Mouse (Mus musculus): ENCODE data around the gene Idh3b. TPM values are rescaled to one million over a fixed set of nuclear protein-coding genes. Genes with fewer than 3 reads are reported as not detected.

Idh3b gene
- polyA plus RNA-seq, 1 experiment from 2014 or later = 116 TPM

DNA sequence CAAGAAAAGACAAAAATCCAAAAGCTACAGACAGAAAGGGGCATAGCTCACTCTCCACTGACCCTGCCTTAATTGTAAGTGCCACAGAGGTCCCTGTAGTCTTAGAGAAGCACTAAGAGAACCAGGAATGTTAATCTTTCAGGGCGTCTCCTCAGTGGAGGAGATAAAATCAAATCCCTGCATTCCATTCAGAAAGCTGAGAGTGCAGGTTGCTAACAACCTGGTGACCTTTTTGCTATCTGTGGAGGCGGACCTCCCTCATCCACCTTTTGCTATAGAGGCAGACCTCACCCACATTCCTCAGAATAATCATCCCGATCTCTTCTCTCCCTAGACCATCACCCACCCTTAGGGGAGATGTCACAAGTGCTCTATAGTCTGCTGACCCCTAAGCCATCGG lies 4.7 kb upstream of the Idh3b start:
- TF ChIP-seq EP300 (IDR thresholded peaks at IDR 0.05; ENCODE audit: low read depth) = no peak
- TF ChIP-seq CTCF (IDR thresholded peaks at IDR 0.05; ENCODE audit: low read depth) = no peak
- WGBS (ENCODE audit: insufficient replicate concordance) = 56% methylated on average over 4 of the region's 4 CpGs
- peaks cover 17% of the 10 kb centered on the region for H3K27me3 ChIP-seq (ENCODE audit: insufficient read depth, low read length)
- H3K27ac ChIP-seq (ENCODE audit: low read depth) = no peak overlapping the region
- H3K4me3 ChIP-seq (ENCODE audit: low read depth, low read length) = no peak overlapping the region
- no peak overlapping the region for H3K4me2 ChIP-seq (ENCODE audit: low read depth, low read length)
- DNase-seq (no peak), ATAC-seq (no peak)
- no peaks in the 10 kb centered on the region for H3K36me3 ChIP-seq (replicated peaks; ENCODE audit: insufficient read depth, low read length)
- H3K9ac ChIP-seq (replicated peaks) = no peak overlapping the region
- H3K9me3 ChIP-seq (ENCODE audit: low read length) = no peaks in the 10 kb centered on the region
- H3K4me1 ChIP-seq (ENCODE audit: insufficient read depth) = peaks cover 4% of the 10 kb centered on the region; the same call in 1 of the 2 replicates

GRCm38 (mm10) chr2:130280818-130281217 lies 3.5 kb downstream of the Idh3b start:
- Histone ChIP-seq H3K9me3 (ENCODE audit: low read length) (no peaks in the 10 kb centered on the region), H3K36me3 (replicated peaks; ENCODE audit: insufficient read depth, low read length) (peaks cover 52% of the 10 kb centered on the region), H3K4me2 (ENCODE audit: low read depth, low read length) (no peak overlapping the region), H3K4me3 (ENCODE audit: low read depth, low read length) (no peak overlapping the region), H3K27me3 (ENCODE audit: insufficient read depth, low read length) (no peaks in the 10 kb centered on the region), H3K9ac (replicated peaks) (no peak overlapping the region), H3K4me1 (ENCODE audit: insufficient read depth) (peaks cover 22% of the 10 kb centered on the region), H3K27ac (ENCODE audit: low read depth) (no peak overlapping the region; the same call in 1 of the 2 replicates)
- ATAC-seq (no peak), DNase-seq (no peak)
- TF ChIP-seq EP300 (IDR thresholded peaks at IDR 0.05; ENCODE audit: low read depth) = no peak
- no peak for TF ChIP-seq CTCF (IDR thresholded peaks at IDR 0.05; ENCODE audit: low read depth)
- WGBS (ENCODE audit: insufficient replicate concordance) = 65% methylated on average over 4 of the region's 4 CpGs

- no peak for ATAC-seq
- Histone ChIP-seq H3K27ac (ENCODE audit: low read depth) (no peak overlapping the region), H3K36me3 (replicated peaks; ENCODE audit: insufficient read depth, low read length) (peaks cover 57% of the 10 kb centered on the region)
These were observed 4.1 kb downstream of the Idh3b start for GRCm38 (mm10) chr2:130280224-130280623.

GRCm38 (mm10) chr2:130279600-130280091 lies 4.7 kb downstream of the Idh3b start:
- DNase-seq (no peak), ATAC-seq (no peak)
- no peak for TF ChIP-seq EP300 (IDR thresholded peaks at IDR 0.05; ENCODE audit: low read depth)
- no peak for TF ChIP-seq CTCF (IDR thresholded peaks at IDR 0.05; ENCODE audit: low read depth)
- Histone ChIP-seq H3K36me3 (replicated peaks; ENCODE audit: insufficient read depth, low read length) (peaks cover 57% of the 10 kb centered on the region), H3K9me3 (ENCODE audit: low read length) (no peaks in the 10 kb centered on the region), H3K9ac (replicated peaks) (no peak overlapping the region), H3K27ac (ENCODE audit: low read depth) (no peak overlapping the region), H3K27me3 (ENCODE audit: insufficient read depth, low read length) (no peaks in the 10 kb centered on the region), H3K4me2 (ENCODE audit: low read depth, low read length) (no peak overlapping the region), H3K4me3 (ENCODE audit: low read depth, low read length) (no peak overlapping the region), H3K4me1 (ENCODE audit: insufficient read depth) (peaks cover 28% of the 10 kb centered on the region)
- WGBS (ENCODE audit: insufficient replicate concordance) = 49% methylated on average over 8 of the region's 8 CpGs

More at GRCm38 (mm10) chr2:130280224-130280623, 4.1 kb downstream of the Idh3b start:
- 64% methylated on average over 7 of the region's 7 CpGs for WGBS (ENCODE audit: insufficient replicate concordance)
- TF ChIP-seq EP300 (IDR thresholded peaks at IDR 0.05; ENCODE audit: low read depth) = no peak
- TF ChIP-seq CTCF (IDR thresholded peaks at IDR 0.05; ENCODE audit: low read depth) = no peak
- Histone ChIP-seq H3K27me3 (ENCODE audit: insufficient read depth, low read length) (no peaks in the 10 kb centered on the region), H3K4me1 (ENCODE audit: insufficient read depth) (peaks cover 28% of the 10 kb centered on the region), H3K9ac (replicated peaks) (no peak overlapping the region), H3K9me3 (ENCODE audit: low read length) (no peaks in the 10 kb centered on the region), H3K4me3 (ENCODE audit: low read depth, low read length) (no peak overlapping the region), H3K4me2 (ENCODE audit: low read depth, low read length) (no peak overlapping the region)
- no peak for DNase-seq

DNA sequence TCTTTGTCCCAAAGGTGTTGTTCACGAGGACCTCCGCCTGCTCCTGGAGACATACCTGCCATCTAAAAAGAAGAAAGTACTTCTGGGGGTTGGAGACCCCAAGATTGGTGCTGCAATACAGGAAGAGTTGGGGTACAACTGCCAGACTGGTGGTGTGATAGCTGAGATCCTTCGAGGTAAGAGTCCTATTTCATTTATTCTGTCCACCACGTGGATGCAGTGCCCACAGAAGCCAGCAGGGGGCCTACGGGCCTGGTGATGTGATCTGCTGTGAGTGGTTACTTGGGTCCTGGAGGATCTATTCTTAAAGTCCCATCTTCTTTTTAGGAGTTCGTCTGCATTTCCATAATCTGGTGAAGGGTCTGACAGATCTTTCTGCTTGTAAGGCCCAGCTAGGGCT lies 8.7 kb downstream of the Idh3b start:
- H3K36me3 ChIP-seq (replicated peaks; ENCODE audit: insufficient read depth, low read length) = peaks cover 45% of the 10 kb centered on the region
- H3K9me3 ChIP-seq (ENCODE audit: low read length) = no peaks in the 10 kb centered on the region
- ATAC-seq = no peak
- WGBS (ENCODE audit: insufficient replicate concordance) = 37% methylated on average over 6 of the region's 6 CpGs
- H3K27me3 ChIP-seq (ENCODE audit: insufficient read depth, low read length) = no peaks in the 10 kb centered on the region
- no peak for TF ChIP-seq EP300 (IDR thresholded peaks at IDR 0.05; ENCODE audit: low read depth)
- peak; percentile 90 for TF ChIP-seq CTCF (IDR thresholded peaks at IDR 0.05; ENCODE audit: low read depth)
- DNase-seq = peak; percentile 87
- H3K4me3 ChIP-seq (ENCODE audit: low read depth, low read length) = peak overlapping the region; percentile 91
- no peak overlapping the region for H3K9ac ChIP-seq (replicated peaks)
- no peak overlapping the region for H3K27ac ChIP-seq (ENCODE audit: low read depth)
- H3K4me1 ChIP-seq (ENCODE audit: insufficient read depth) = peaks cover 26% of the 10 kb centered on the region
- H3K4me2 ChIP-seq (ENCODE audit: low read depth, low read length) = peak overlapping the region; percentile 95

DNA sequence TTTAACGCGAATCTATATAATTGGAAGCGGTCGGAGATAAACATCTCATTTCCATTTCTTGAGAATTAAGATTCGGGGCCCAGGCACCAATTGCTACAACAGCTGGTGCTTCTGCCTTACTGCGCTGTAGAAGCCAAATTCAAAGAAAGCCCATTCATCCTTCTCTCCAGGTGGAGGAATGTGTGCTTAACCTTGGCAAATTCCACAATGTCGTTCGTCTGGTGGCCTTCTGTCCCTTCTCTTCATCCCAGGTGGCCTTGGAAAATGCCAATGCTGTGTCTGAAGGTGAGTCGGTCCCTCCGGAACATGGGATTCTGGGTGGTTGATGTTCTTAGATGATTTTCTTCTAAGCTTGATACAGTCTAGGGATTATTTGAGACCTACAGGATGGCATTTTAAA lies 9.5 kb downstream of the Idh3b start:
- Histone ChIP-seq H3K4me2 (ENCODE audit: low read depth, low read length) (peak overlapping the region; percentile 95), H3K9ac (replicated peaks) (peak overlapping the region; percentile 88), H3K4me3 (ENCODE audit: low read depth, low read length) (peak overlapping the region; percentile 91), H3K4me1 (ENCODE audit: insufficient read depth) (peaks cover 26% of the 10 kb centered on the region), H3K27ac (ENCODE audit: low read depth) (peak overlapping the region; percentile 81; the same call in 1 of the 2 replicates), H3K36me3 (replicated peaks; ENCODE audit: insufficient read depth, low read length) (peaks cover 39% of the 10 kb centered on the region), H3K9me3 (ENCODE audit: low read length) (no peaks in the 10 kb centered on the region), H3K27me3 (ENCODE audit: insufficient read depth, low read length) (no peaks in the 10 kb centered on the region)
- TF ChIP-seq CTCF (IDR thresholded peaks at IDR 0.05; ENCODE audit: low read depth) = no peak
- TF ChIP-seq EP300 (IDR thresholded peaks at IDR 0.05; ENCODE audit: low read depth) = no peak
- no peak for ATAC-seq
- under 1% methylated on average over 10 of the region's 10 CpGs for WGBS (ENCODE audit: insufficient replicate concordance)
- no peak for DNase-seq

Data from liver, postnatal 0 days (tissue).